Mouse (Mus musculus) layer of hippocampus, adult 9-11 months (tissue): Measurements from ENCODE around the gene Cenpp.

Source experiments
- DNase-seq: peaks from one replicate; pipeline ENCODE4 v3.0.0; 2022

Cenpp gene

DNA sequence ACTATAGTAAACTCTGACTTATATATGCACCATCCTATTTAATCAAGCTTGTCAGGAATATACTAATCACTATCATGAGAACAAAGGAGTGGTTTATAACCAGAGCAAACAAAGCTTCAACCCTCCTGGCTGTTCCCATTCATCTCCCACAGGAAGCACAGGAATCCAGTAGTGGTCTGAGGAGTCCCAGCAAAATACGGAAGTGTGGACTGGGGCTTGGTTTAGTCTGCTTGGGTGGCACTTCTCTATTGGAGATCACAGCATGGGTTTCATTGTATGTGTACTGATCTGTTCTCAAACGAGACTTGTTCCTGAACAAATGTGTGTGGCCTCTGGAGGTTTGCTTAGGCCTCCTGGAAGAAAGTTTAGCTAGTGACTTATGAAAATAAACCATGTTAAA, 133.8 kb downstream of the Cenpp start:
- DNase-seq: no peak

DNA sequence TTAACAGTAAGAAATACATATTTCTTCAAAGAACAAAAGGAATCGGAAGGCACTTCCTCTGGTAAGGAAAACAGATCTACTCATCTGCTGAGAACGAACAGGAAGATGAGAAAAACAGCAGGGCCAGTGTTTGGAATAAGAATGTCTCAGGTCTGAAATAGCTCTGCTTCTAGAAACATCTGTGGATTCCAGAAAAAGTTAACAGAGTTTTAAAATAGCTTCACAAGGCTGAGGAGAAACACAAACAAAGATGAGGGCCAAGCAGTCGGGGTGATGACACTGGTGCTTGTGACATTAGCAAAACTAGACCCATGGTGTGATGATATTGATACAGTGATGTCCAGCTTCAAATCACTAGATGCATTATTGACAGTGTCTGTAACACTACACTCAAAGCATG, 145.4 kb downstream of the Cenpp start:
- DNase-seq: no peak

DNA sequence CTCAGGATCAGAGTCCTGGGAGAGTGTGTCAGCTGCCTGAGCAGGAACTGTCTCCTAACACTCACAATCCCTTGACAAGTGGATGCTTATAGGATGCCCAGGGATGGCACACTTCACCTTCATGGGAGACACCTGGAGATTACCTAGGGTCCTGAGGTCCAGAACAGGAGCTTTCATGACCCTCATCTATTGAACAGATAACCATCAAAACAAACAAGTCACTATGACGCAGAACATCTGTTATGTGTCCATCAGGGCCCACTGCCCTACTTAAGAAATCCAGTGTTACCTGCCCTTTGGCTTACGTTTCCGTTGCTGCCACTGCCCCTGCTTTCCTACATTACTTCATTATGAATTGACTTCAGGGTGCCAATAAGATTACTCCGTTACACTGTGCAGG, 146.8 kb downstream of the Cenpp start:
- no peak for DNase-seq

DNA sequence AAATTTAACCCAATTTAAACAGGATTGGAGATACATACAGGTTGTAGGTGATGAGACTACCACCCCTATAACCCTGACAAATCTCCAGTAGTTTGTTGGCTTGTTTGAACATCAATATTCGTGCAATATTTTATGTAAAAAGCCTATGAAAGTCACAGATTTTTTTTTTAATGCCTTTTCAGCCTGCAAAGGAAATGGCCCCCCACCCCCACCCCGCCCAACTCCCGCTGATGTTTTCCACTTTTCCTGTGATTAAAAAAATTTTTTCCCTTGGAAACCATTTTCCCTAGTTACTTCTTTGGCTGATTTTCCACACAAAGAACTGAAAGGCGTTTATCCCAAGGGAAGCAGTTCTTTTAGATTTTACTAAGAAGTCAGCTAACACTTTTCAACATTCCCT, 148.1 kb downstream of the Cenpp start, which contains the start of gene Ecm2:
Gene Ecm2, plus strand, starts transcription at position 301 of the 400 bp plus-strand sequence.
- DNase-seq: no peak

DNA sequence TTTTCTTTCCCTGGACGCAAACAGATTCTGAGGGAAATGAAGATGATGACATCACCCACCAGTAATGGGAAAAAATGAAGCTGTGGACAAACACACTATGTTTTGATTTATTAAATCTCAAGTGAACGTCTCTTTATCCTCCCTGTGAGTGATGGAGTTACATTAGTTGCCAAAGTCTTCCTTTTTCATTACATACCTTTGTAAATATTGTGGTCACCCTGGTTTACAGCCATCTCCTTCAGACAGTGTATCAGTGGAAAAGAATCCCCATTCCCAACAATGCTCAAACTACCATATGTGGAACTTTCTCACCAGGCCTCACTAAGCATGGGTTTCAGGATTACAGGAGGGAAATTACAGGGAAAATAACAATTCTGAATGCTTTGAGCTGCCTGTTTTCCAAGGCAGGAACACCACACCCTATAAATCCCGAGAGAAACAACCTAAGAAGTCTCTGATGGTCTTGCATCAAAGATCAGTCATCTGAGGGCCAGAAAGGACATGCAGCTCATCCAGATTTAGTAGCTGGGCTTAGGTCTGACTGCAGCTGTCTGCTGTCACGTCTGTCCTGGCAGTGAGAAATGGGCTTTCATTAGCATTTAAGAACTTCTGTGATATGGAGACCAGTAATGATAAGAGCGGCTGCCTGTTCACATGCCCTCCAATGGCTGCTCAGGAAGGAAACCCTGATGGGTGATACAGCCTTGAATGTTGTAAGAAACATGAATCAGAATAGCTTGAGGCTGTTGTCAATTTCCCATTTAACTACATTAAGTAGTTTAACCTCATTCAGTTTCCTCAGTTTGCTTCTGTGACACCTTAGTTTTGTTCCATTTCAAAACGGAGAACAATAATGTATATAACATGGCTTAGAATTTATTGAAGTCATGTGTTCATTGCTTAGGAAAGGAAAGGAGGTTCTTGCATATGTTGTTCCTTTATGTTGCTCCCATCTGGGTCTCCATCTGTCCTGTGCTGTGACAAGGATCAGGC, 159.9 kb downstream of the Cenpp start, which contains the start of gene Tes3-ps:
Gene Tes3-ps, plus strand, starts transcription at position 943 of the 993 bp plus-strand sequence.
- no peak for DNase-seq

DNA sequence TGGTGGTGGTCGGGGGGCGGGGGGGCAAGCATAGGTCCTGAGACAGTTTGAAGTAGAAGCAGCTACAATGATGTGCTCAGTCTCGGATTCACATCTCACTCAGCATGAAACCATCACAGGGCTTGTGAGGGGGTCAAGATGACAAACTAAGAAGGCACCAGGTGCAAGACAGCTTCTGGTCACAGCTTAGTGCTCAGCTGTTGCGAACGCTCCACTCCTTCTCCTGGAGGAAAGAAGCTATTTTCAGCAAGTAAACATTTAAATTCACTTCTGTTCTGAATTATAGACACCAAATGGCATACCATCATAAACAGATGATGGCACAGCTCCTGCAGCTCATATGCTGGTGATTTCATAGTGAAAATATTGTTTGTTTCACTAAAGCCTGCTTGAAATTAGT, 167.2 kb downstream of the Cenpp start:
- DNase-seq: peak; percentile 60

DNA sequence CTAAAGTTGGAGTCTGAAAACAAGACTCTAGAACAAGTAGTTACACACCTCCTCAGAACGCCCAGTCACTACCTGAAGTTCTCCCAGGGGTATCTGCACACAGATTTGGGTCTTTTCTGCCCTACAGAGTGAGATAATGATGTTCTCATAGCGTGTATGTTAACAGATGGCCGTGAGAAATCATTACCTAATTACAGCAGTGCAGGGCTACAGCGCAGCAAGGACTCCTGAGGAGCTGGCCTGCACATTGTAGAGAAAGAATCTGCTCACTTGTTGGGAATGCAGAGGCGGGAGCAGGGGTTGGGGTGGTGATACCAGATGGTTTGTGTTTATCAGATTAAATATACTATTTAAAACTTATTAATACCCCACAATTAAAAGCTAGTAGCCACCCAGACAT, 172.0 kb downstream of the Cenpp start:
- DNase-seq: peak; percentile 66

DNA sequence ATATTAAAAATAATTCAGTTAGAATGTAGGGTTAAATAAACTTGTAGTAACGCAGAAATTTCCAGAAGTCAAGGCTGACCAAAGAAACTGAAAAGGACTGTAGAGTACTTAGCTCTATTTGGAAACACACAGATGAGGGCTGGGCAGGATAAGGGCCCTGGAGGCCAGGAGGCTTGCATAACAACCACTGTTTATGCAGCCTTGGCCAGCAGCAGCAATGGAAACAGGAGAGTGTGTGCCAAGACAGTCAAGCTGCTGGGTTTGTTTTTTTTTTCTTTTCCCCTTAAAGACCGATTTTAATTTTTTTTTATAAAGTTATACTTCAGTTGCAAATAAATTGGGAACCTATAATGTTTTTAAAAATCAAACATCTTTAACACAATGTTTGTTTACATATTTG, 172.5 kb downstream of the Cenpp start:
- peak; percentile 56 for DNase-seq

DNA sequence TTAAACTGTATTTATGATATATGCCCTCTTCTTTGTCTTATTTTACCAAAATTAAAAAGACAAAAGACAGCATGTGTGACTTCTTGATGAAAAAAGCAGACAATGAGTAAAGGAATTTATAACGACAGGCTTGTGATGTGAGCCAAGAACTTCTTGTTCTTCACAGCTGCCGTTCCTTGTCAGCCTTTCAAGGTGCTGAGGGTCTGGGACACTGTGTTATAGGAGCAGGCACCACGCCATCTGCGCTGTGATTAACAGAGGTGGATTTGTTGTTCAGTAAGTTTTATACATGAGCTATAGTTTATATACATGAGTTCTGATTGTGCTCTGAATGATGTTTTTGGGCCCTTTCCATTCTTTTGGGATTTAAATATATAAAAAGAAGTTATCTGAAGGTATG, 173.2 kb downstream of the Cenpp start:
- no peak for DNase-seq

DNA sequence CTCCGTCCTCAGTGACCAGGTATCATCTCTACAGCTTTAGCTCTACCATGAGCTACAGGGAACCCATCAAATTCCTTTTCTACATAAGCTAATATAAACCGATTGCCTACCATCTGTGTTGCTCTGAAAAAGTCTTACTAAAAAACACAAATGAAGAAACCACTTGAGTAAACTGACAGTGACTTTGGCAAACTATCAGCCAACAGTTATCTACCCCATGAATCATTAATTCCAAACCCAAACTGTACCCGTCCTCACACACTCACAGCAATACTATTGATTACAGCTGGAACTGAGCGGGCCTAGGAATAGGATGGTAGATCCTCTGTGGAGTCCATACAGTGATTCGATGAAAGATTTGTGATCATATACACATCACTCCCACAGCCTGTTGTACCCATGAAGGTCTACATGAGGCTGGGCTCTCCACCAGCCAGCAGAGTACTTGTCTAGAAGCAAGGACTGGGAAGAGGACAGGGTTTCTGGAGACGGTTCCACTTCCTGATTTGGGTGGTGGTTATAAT, 173.7 kb downstream of the Cenpp start:
- DNase-seq: no peak

DNA sequence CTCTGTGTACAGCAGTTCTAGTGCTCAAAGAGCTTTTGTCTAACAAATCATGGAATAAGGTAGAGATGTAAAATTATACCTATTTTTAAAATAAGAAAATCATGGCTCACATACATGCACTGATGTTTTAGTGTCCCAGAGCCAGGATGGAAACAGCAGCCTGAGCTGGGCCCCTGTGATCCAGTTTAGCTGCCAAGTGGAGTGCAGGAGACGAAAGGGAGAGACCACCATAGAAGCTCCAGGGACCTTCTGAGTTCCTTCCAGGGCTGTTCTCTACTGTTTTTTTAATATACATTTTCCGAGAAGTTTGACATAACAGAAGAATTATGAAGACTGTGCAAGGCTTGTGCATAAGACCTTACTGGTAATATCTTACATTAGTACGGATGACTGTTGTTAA, 174.7 kb downstream of the Cenpp start:
- DNase-seq: no peak

DNA sequence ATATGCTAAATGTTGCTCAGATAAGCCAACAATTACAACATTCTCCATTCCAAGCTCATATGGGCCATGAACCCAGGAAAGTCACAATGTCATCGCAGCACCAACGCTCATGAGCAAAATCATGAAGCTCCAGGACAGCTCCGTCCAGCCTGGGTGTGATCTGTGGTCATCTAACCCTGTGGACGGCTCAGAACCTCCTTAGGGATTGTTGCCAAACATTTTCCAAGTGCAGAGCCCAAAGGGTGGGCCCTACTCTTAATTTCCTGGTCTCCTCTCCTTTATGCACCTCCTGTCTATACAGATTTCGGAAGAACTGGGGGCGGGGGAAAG, 179.9 kb downstream of the Cenpp start:
- DNase-seq: no peak

DNA sequence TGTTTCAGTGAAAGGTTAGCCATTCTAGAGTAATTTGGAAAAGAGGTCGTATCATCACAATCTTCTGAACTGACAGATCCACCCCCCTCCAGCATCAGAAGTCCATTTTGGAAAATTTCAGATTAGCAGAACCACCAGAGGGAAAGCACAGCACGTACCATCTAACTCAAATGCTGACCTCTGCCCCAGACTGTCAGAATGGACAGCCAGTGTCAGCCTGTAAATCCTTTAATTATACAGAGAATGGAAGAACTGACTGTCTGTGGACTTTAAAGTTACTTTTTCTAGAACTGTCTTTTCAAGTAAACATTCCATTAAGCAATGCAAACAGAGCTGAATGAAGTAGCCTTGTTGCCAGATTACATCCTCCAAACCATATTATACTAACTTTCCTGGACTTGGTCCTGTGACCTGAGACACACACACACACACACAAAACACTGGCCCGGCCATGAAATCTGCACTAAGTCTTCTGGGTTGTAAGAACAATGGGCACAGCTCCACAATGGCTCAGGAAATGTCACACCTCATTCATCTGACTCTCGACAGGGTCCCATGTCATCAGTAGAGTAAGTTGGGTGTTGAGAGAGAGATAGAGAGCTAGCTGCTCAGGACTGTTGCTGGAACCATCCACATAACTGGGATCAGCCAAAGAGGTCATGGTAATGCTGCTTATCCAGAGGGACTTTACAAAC, 180.5 kb downstream of the Cenpp start:
- no peak for DNase-seq

DNA sequence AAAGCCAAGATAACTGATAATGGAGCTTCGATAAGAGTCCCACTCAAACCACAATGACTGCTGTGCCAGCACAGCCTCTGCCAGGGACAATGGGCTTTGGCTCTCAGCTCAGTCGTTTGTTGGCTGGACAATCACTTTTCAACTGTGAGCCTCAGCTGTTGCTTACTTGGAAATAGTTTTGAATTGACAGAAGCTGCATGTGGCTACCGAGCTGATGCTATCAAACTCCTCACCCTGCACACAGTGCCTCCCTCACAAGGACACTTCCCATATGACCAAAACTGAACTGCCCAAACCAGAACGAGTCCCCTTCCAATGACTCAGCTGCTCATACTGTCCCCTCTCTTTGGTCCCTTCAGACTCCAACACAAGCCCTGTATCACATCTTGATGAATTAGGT, 181.8 kb downstream of the Cenpp start:
- DNase-seq: no peak

DNA sequence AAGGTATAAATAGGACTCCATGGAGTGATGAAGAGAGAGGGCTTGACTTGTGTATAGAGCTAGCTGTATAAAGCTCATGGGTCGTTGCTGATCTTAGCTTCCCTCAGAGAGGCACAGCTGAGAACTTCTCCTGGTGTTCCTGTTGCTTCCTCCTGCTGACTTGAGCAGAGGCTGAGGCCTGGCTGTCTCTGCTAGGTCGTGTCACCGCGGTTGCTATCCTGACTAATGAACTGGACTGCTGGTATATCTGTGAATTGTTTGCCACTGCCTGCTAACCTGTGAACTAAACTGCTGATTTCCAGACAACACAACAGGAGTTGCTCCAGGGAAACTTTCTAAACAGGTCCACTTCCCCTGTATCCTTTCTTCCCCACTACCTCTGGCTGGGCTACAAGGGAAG, 182.3 kb downstream of the Cenpp start:
- DNase-seq: no peak

DNA sequence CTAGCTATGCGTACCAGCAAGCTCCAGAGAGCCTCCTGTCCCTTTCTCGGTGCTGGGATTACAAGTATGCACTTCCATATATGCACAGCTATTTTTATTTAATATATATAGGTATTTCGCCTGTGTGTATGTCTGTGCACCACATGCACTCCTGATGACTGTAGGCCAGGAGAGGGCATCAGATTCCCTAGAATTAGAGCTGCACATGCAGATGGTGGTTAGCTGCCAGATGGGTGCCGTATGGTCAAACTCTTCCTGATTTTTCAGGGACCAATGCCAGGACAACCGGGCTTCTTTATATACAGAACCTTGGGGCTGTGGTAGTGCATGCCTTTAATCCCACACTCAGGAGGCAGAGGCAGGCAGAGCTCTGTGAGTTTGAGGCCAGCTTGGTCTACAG, 183.6 kb downstream of the Cenpp start:
- DNase-seq: no peak

DNA sequence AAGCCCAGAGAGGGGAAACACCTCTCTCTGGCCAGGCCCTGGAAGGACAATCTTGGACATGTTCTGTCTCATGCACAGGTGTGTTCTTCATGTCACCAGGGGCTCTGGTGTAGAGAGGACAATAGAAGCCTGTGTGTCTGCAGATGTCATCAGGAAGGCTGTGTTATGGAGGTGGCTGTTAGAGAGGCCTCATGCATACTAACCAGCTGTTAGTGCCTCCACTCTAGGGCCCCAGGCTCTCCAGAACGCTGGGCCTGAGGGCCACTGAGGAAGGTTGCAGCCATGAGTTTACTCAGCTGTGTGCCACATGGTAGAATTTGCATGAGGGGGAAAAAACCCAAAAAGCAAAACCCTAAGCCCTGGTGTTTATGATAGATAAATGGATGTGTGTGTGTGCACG, 185.0 kb downstream of the Cenpp start:
- no peak for DNase-seq

DNA sequence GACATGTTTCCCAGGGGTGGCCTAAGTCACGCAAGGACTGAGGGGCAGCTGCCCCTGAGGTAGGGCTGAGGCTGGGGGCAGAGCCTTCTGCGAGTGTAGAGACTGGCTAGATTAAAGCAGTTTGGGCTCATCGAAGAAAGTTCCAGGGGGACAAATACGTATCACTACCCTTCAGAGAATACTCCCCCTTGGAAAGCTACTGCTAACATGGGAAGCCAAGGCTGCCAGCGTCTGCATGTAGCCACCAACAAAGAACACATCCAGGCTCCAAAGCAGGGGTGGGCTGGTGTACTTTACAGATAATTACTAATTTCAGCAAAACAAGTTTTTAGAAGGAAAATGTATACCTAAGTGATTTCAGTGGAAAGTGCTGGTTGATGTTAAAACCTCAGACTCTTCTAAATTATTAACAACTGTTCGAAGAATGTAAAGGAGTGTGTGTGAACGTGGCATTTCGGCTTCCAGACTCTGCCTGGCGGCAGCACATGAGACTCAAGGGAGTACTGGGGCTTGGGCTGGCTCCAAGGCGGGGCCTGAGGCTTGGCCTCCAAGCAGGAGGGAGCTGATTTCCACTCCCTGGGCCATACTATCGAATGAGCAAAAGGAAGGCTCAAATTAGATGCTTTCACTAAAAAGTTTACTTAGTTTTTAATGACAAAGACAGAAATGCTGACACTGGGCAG, 186.1 kb downstream of the Cenpp start:
- DNase-seq: no peak

DNA sequence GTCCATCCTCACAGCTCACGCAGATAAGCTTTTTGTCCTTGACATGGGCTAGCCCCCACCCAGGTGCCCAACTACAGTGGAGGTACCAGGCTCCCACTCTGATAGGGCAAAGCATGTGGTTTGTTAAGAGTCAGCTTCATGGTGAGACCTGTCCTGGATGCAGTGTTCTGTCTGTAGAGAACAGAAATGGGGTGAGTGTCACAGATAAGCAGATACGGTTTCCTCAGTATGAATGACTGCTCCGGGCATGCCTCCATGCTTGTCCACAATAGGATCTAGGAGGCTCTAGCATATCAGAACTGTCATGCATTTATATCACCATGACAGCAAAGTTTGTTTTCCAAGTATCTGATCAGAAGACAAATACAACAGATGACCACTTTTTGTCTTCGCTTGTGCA, 186.7 kb downstream of the Cenpp start:
- DNase-seq: no peak

DNA sequence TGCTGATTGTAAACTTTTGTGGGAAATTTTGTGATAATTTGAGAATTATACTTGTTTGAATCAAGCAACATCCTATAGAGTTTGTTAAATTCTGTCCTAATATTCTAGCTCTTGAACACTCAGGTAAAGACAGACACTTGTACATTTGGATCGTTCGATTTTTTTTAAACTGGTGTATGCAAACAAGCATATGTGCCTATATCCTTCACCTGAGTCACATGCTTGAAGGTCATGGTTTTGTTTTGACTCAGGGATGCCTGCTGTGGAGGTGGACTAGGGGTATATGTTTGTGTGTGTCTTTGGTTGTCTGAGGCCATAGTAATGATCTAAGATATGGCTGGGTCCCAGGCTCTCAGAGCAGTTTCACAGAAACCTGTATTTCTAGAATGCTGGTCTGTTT, 189.7 kb downstream of the Cenpp start:
- DNase-seq: no peak

DNA sequence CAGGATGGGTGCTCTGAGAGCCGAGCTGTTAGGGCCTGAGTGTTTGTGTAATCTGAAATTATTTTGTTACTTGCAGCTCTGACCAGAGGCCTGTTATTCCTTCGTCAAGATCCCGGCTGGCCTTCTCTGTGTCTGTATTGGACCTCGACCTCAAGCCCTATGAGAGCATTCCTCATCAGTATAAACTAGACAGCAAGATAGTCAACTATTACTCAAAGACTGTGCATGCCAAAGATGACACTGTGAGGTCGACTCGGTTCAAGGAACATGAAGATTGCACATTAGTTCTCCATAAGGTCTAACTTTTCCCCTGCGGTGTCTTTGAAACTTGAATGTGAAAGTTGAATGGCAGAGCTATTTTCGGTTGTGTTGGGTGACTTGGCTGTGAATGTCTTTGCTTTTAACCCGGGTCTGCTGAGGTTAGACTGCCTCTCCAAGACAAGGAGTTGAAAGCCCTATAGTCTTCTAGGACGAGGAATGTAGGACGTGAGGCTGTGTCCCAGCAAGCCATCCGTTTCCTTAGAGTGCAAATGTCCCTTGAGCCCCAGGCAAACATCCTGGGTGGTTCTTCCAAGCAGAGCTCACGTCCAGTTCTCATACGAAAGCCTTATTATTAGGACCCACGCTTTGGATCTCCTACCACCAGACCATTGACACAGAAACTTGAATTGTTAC, 191.0 kb downstream of the Cenpp start:
- no peak for DNase-seq

DNA sequence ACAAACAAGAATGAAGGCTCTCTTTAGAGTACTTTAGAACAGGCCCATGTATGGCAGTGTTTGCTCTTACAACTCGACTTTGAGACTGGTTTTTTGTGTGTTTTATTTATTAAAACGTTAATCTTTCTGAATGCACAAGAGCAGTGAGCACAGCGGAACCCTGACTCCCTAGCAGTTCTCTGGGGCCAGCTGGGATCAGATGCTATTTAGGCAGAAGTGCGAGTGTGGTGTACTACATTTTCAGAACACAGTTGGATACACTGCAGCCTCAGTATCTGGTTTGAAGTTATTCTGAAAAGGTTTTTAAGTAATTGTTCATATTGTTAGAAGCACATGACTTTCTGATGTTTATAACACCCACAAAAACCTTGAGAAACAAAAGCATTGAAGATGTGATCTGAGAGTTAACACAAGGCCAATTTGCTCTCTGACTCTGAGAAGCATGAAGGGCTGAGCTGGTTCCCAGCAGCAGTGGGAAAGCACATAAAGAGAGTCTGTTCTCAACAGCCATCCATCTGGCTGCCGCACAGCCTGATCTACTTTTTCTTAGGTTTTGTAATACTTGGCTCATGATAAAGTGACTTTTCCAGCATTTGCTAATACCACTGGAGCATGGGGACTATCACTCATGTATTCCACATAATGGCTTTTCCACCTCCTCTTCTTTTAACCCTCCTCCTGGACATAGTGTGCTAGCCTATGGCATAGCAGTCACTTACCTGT, 191.7 kb downstream of the Cenpp start:
- peak; percentile 84 for DNase-seq
